Mouse (Mus musculus) myocyte (in vitro differentiated cells): ENCODE measurements around the gene Espl1. TPM values are rescaled to one million over a fixed set of nuclear protein-coding genes. Genes with fewer than 3 reads are reported as not detected.

Source experiments
- H3K27me3 ChIP-seq: one replicate; pipeline ENCODE4 v1.6.1; 2011; ENCODE audit not compliant: control insufficient read depth, insufficient read depth, insufficient read length
- H3K36me3 ChIP-seq: one replicate; pipeline ENCODE4 v1.6.1; 2011; ENCODE audit not compliant: control insufficient read depth, insufficient read depth
- H3K4me2 ChIP-seq: one replicate; pipeline ENCODE4 v1.6.1; 2011; ENCODE audit warnings: low read depth, control low read depth
- H3K4me3 ChIP-seq: one replicate; pipeline ENCODE4 v1.5.1; 2011; ENCODE audit warnings: mild to moderate bottlenecking, control low read depth, moderate library complexity
- H3K79me2 ChIP-seq: one replicate; pipeline ENCODE4 v1.6.1; 2011; ENCODE audit not compliant: control insufficient read depth, insufficient read depth
- H3ac ChIP-seq: one replicate; pipeline ENCODE4 v1.6.1; 2011; ENCODE audit not compliant: control insufficient read depth, insufficient read length
- CEBPB ChIP-seq: IDR thresholded peaks from 2 replicates; pipeline ENCODE4 v1.6.1; 2011; ENCODE audit warnings: mild to moderate bottlenecking, moderate library complexity; ENCODE audit not compliant: poor library complexity, insufficient read depth, severe bottlenecking
- E2F4 ChIP-seq: IDR thresholded peaks from one replicate; pipeline ENCODE4 v1.6.1; 2011; ENCODE audit warnings: mild to moderate bottlenecking, control low read depth, moderate library complexity; ENCODE audit not compliant: insufficient read depth
- MAX ChIP-seq: IDR thresholded peaks from one replicate; pipeline ENCODE4 v1.6.1; 2011; ENCODE audit warnings: low read depth, mild to moderate bottlenecking, control low read depth
- MYOD1 ChIP-seq, 3 experiments: IDR thresholded peaks; one replicate each; pipeline ENCODE4 v1.6.1; 2011; ENCODE audit warnings: control low read depth in 2 of 3, low read depth in 2 of 3, mild to moderate bottlenecking in 2 of 3, moderate library complexity in 1 of 3; ENCODE audit not compliant: insufficient read length in 2 of 3, control insufficient read depth in 1 of 3
- MYOG ChIP-seq, 3 experiments: IDR thresholded peaks; one replicate each; pipeline ENCODE4 v1.6.1; 2011; ENCODE audit warnings: control low read depth in 2 of 3, low read depth in 2 of 3, mild to moderate bottlenecking in 2 of 3; ENCODE audit not compliant: insufficient read length in 2 of 3, control insufficient read depth in 1 of 3, insufficient read depth in 1 of 3
- POLR2A ChIP-seq: IDR thresholded peaks from one replicate; pipeline ENCODE4 v1.6.1; 2011; ENCODE audit warnings: low read depth, mild to moderate bottlenecking, control low read depth, moderate library complexity; ENCODE audit not compliant: insufficient read length
- POLR2AphosphoS2 ChIP-seq: IDR thresholded peaks from one replicate; pipeline ENCODE4 v1.6.1; 2011; ENCODE audit warnings: low read depth, control low read depth; ENCODE audit not compliant: insufficient read length
- REST ChIP-seq: IDR thresholded peaks from one replicate; pipeline ENCODE4 v1.6.1; 2011; ENCODE audit warnings: mild to moderate bottlenecking, control low read depth, moderate library complexity; ENCODE audit not compliant: insufficient read depth, insufficient read length
- SRF ChIP-seq: IDR thresholded peaks from one replicate; pipeline ENCODE4 v1.6.1; 2011; ENCODE audit warnings: low read depth; ENCODE audit not compliant: control insufficient read depth, insufficient read length
- TCF12 ChIP-seq: IDR thresholded peaks from one replicate; pipeline ENCODE4 v1.6.1; 2011; ENCODE audit warnings: mild to moderate bottlenecking, control low read depth; ENCODE audit not compliant: poor library complexity, insufficient read depth, severe bottlenecking
- TCF3 ChIP-seq: IDR thresholded peaks from one replicate; pipeline ENCODE4 v1.6.1; 2011; ENCODE audit warnings: low read depth, control low read depth; ENCODE audit not compliant: insufficient read length
- USF1 ChIP-seq: IDR thresholded peaks from one replicate; pipeline ENCODE4 v1.6.1; 2011; ENCODE audit warnings: low read depth, mild to moderate bottlenecking, control low read depth, moderate library complexity
- polyA plus RNA-seq: library from polyadenylated mRNA; unstranded; fragments of >200 nt; fragmentation: generic; extraction: Trizol; gene quantifications from one replicate; pipeline ENCODE4 v1.2.1, GENCODE M21; 2012; ENCODE audit warnings: missing spikeins

Gene Espl1
- polyA plus RNA-seq, 1 experiment, result 16.7 TPM

- H3ac ChIP-seq, result peak within 1 kb of the TSS; percentile 15
- no peaks in the 10 kb centered on the region for H3K27me3 ChIP-seq
- peaks cover 9% of the 10 kb centered on the region for H3K79me2 ChIP-seq
- peak within 1 kb of the TSS; percentile 55 for H3K4me3 ChIP-seq
- H3K4me2 ChIP-seq, result peak within 1 kb of the TSS; percentile 79
- TF ChIP-seq TCF12 (no peak), POLR2A (peak; percentile 75), TCF3 (no peak), POLR2AphosphoS2 (peak; percentile 77), MYOG (IDR thresholded peaks at IDR 0.05; ENCODE audit: control insufficient read depth in 1 of 3, insufficient read depth in 1 of 3, insufficient read length in 2 of 3, low read depth in 2 of 3) (peak in 1 of 3 experiments; percentile 42), MAX (peak; percentile 50), CEBPB (no peak), MYOD1 (IDR thresholded peaks at IDR 0.05; ENCODE audit: control insufficient read depth in 1 of 3, insufficient read length in 2 of 3, low read depth in 2 of 3) (no peak), SRF (peak; percentile 77), USF1 (no peak), E2F4 (peak; percentile 99), REST (no peak)
- no peaks in the 10 kb centered on the region for H3K36me3 ChIP-seq
These were observed 54.3 kb downstream of the Espl1 start, which contains the start of gene Aaas for GRCm38 (mm10) chr15:102350138-102350941. TSS of gene Aaas (minus strand) at chr15:102350771.

DNA sequence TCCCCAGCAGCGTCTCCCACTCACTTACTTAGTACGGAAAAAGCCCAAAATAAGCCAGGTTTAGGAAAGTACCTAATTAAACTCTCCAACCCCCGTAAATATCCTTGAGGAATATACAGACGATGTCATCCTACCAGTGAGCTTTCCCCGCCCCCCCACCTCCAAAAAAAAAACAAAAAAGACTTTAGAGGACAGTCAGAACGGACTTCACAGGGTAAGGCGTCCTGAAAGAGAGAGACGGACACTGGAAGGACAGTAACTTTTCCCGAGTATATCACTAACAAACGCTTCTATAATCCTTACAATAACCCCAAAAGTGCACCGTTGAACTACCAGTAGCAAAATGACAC, 54.9 kb downstream of the Espl1 start:
- Histone ChIP-seq H3K4me3 (peak overlapping the region; percentile 55), H3ac (peak overlapping the region; percentile 15), H3K79me2 (peaks cover 9% of the 10 kb centered on the region), H3K27me3 (no peaks in the 10 kb centered on the region), H3K36me3 (no peaks in the 10 kb centered on the region), H3K4me2 (peak overlapping the region; percentile 79)
- no peak for TF ChIP-seq REST
- no peak for TF ChIP-seq MYOD1 (IDR thresholded peaks at IDR 0.05; ENCODE audit: control insufficient read depth in 1 of 3, insufficient read length in 2 of 3, low read depth in 2 of 3)
- TF ChIP-seq TCF3, result no peak
- no peak for TF ChIP-seq POLR2AphosphoS2
- no peak for TF ChIP-seq SRF
- TF ChIP-seq USF1, result no peak
- no peak for TF ChIP-seq MAX

- no peak overlapping the region for H3K4me3 ChIP-seq
- no peaks in the 10 kb centered on the region for H3K27me3 ChIP-seq
- no peak overlapping the region for H3K4me2 ChIP-seq
- H3ac ChIP-seq, result no peak overlapping the region
- no peaks in the 10 kb centered on the region for H3K36me3 ChIP-seq
- TF ChIP-seq TCF12, result no peak
- no peak for TF ChIP-seq TCF3
- no peak for TF ChIP-seq POLR2A
- no peak for TF ChIP-seq SRF
- no peak for TF ChIP-seq MAX
- H3K79me2 ChIP-seq, result peaks cover 9% of the 10 kb centered on the region
These were observed 56.1 kb downstream of the Espl1 start for GRCm38 (mm10) chr15:102352177-102352576.

DNA sequence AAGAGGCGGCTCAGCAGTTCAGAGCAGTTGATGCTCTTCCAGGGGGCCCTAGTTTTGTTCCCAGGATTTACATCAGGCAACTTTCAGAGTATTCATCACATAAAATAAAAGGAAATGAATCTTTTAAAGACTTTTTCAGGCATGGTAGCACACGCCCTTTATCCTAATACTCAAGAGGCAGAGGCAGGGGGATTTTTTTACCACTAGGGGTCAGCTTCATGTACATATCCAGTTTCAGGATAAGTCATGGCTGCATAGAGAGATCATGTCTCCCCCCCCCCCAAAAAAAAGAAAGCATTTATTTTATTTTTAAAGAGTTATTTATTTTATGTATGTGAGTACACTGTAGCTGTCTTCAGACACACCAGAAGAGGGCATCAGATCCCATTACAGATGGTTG, 57.9 kb downstream of the Espl1 start:
- H3K36me3 ChIP-seq, result no peaks in the 10 kb centered on the region
- H3ac ChIP-seq, result no peak overlapping the region
- peaks cover 8% of the 10 kb centered on the region for H3K79me2 ChIP-seq
- H3K27me3 ChIP-seq, result no peaks in the 10 kb centered on the region
- H3K4me3 ChIP-seq, result no peak overlapping the region
- no peak for TF ChIP-seq MYOG (IDR thresholded peaks at IDR 0.05; ENCODE audit: control insufficient read depth in 1 of 3, insufficient read depth in 1 of 3, insufficient read length in 2 of 3, low read depth in 2 of 3)
- TF ChIP-seq POLR2A, result no peak
- no peak for TF ChIP-seq TCF12
- TF ChIP-seq MYOD1 (IDR thresholded peaks at IDR 0.05; ENCODE audit: control insufficient read depth in 1 of 3, insufficient read length in 2 of 3, low read depth in 2 of 3), result no peak
- no peak for TF ChIP-seq MAX
- TF ChIP-seq CEBPB, result no peak
- no peak overlapping the region for H3K4me2 ChIP-seq

GRCm38 (mm10) chr15:102355134-102355870, 59.2 kb downstream of the Espl1 start:
- Histone ChIP-seq H3K4me2 (peak overlapping the region; percentile 68), H3K4me3 (peak overlapping the region; percentile 9), H3ac (no peak overlapping the region), H3K27me3 (no peaks in the 10 kb centered on the region), H3K36me3 (no peaks in the 10 kb centered on the region), H3K79me2 (no peaks in the 10 kb centered on the region)
- TF ChIP-seq USF1 (no peak), MYOG (IDR thresholded peaks at IDR 0.05; ENCODE audit: control insufficient read depth in 1 of 3, insufficient read depth in 1 of 3, insufficient read length in 2 of 3, low read depth in 2 of 3) (peak in 1 of 3 experiments; percentile 1)
